Mouse (Mus musculus): ENCODE measurements around the gene Fndc3a. TPM values are rescaled to one million over a fixed set of nuclear protein-coding genes. Genes with fewer than 3 reads are reported as not detected.

The Fndc3a gene
- polyA plus RNA-seq, 1 experiment from 2014 or later, result 19.5 TPM

Other genes starting within 250 kb of the Fndc3a start
- gene Gm9195, start 218.2 kb downstream of the Fndc3a start, polyA plus RNA-seq (2014; fragmentation: Nextera tagmentation; extraction: Ambion mirVana), result not detected in 2 replicates

All from liver, embryonic 11.5 days (tissue).